Mouse (Mus musculus) midbrain, embryonic 14.5 days (tissue): ENCODE measurements around the gene Plcl1. TPM values are rescaled to one million over a fixed set of nuclear protein-coding genes. Genes with fewer than 3 reads are reported as not detected.
"Not testable (repeated sequence)": the region's sequence is repeated elsewhere in the genome, so short reads cannot be mapped to it uniquely, and the experiment has no call there.

ENCODE experiments used
- ATAC-seq: fragments of 200-750 bp; cut with Nextera tagmentation; 2 replicates; pipeline ENCODE4 v1.8.0; 2017; ENCODE audit warnings: moderate number of reproducible peaks, moderate library complexity; ENCODE audit not compliant: low FRiP score, low TSS enrichment
- DNase-seq: peaks from one replicate; pipeline ENCODE4 v3.0.0-alpha.2; 2015
- H3K27ac ChIP-seq: fragments of 300-500 bp; sonication (generic); replicated peaks from 2 replicates; pipeline ENCODE4 v1.5.1; 2014; ENCODE audit warnings: mild to moderate bottlenecking, low read depth, low read length, moderate library complexity
- H3K27me3 ChIP-seq: fragments of 300-500 bp; sonication (generic); 2 replicates; pipeline ENCODE4 v1.6.1; 2014; ENCODE audit warnings: low read length, control low read depth, mixed read lengths; ENCODE audit not compliant: control insufficient read depth, insufficient read depth
- H3K36me3 ChIP-seq: fragments of 300-500 bp; sonication (generic); 2 replicates; pipeline ENCODE4 v1.6.1; 2014; ENCODE audit warnings: low read length, control low read depth; ENCODE audit not compliant: control insufficient read depth, insufficient read depth
- H3K4me1 ChIP-seq: fragments of 300-500 bp; sonication (generic); 2 replicates; pipeline ENCODE4 v1.6.1; 2014; ENCODE audit warnings: mild to moderate bottlenecking, antibody characterized with exemption, low read length, control low read depth; ENCODE audit not compliant: control insufficient read depth, insufficient read depth
- H3K4me2 ChIP-seq: fragments of 300-500 bp; sonication (generic); 2 replicates; pipeline ENCODE4 v1.6.1; 2014; ENCODE audit warnings: mild to moderate bottlenecking, low read length, moderate library complexity
- H3K4me3 ChIP-seq: fragments of 300-500 bp; sonication (generic); replicated peaks from 2 replicates; pipeline ENCODE4 v1.5.1; 2014; ENCODE audit warnings: low read depth, low read length
- H3K9ac ChIP-seq: fragments of 300-500 bp; sonication (generic); replicated peaks from 2 replicates; pipeline ENCODE4 v1.6.1; 2014; ENCODE audit warnings: mild to moderate bottlenecking, low read length, moderate library complexity
- H3K9me3 ChIP-seq: fragments of 300-500 bp; sonication (generic); 2 replicates; pipeline ENCODE4 v1.6.1; 2016; ENCODE audit warnings: low read length, control low read depth, mixed read lengths; ENCODE audit not compliant: control insufficient read depth
- WGBS: fragments of 180-500 bp; shearing (Covaris S2); extraction: QIAGEN DNeasy Blood & Tissue Kit; methylation state at CpG from one replicate; pipeline ENCODE4 v1.1.7; 2014; 5-methylcytosine and 5-hydroxymethylcytosine counted together
- polyA plus RNA-seq: library from polyadenylated mRNA; unstranded; fragments of >200 nt; fragmentation: Nextera tagmentation; extraction: Ambion mirVana; gene quantifications from 2 replicates; pipeline ENCODE4 v1.2.1, GENCODE M21; 2014

Plcl1 gene
- polyA plus RNA-seq, 1 experiment from 2014 or later: 5.0 TPM

DNA sequence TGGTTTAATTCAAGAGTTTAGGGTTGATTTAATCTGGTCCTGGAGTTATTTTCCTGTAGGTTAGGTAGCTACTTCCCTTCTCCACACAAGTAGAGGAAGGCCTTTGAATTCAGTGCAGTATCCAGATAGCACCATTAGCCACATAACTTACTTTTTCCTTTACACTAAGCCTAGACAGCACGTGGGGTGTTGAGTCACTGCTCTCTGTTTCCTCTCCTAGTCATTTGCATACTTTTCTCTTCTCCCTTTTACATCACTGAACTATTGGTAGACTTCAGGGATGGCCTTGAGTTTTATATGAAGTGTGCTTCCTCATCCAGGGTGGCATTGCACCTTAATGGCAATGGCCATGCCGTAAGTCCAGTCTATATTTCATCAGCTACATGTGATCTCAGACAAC is 82.5 kb downstream of the Plcl1 start:
- WGBS: 87% methylated on average over 2 of the region's 2 CpGs
- H3K36me3 ChIP-seq: no peaks in the 10 kb centered on the region
- ATAC-seq: no peak
- H3K4me2 ChIP-seq: no peak overlapping the region
- no peak overlapping the region for H3K27ac ChIP-seq
- H3K9ac ChIP-seq: no peak overlapping the region
- no peaks in the 10 kb centered on the region for H3K4me1 ChIP-seq
- no peak for DNase-seq
- H3K9me3 ChIP-seq: no peaks in the 10 kb centered on the region
- no peak overlapping the region for H3K4me3 ChIP-seq
- H3K27me3 ChIP-seq: no peaks in the 10 kb centered on the region

- H3K4me2 ChIP-seq: no peak overlapping the region
- H3K9me3 ChIP-seq: no peaks in the 10 kb centered on the region
These were observed 83.6 kb downstream of the Plcl1 start for GRCm38 (mm10) chr1:55489355-55489754.

GRCm38 (mm10) chr1:55499872-55500271 is 94.2 kb downstream of the Plcl1 start:
- ATAC-seq: no peak
- WGBS: 60% methylated on average over 1 of the region's 1 CpGs

More at GRCm38 (mm10) chr1:55489355-55489754, 83.6 kb downstream of the Plcl1 start:
- Histone ChIP-seq H3K27me3 (no peaks in the 10 kb centered on the region), H3K9ac (no peak overlapping the region), H3K4me1 (no peaks in the 10 kb centered on the region), H3K27ac (no peak overlapping the region), H3K4me3 (no peak overlapping the region), H3K36me3 (no peaks in the 10 kb centered on the region)
- WGBS: 45% methylated on average over 6 of the region's 6 CpGs
- peak; percentile 53 for DNase-seq
- peak; percentile 70 for ATAC-seq

GRCm38 (mm10) chr1:55500981-55501682 is 95.4 kb downstream of the Plcl1 start:
- 40% methylated on average over 2 of the region's 2 CpGs for WGBS

More at GRCm38 (mm10) chr1:55499872-55500271, 94.2 kb downstream of the Plcl1 start:
- H3K4me1 ChIP-seq: peaks cover 4% of the 10 kb centered on the region
- H3K36me3 ChIP-seq: no peaks in the 10 kb centered on the region
- H3K27me3 ChIP-seq: no peaks in the 10 kb centered on the region
- H3K4me3 ChIP-seq: no peak overlapping the region
- H3K4me2 ChIP-seq: no peak overlapping the region
- H3K27ac ChIP-seq: no peak overlapping the region
- H3K9ac ChIP-seq: no peak overlapping the region
- no peak for DNase-seq
- H3K9me3 ChIP-seq: no peaks in the 10 kb centered on the region

GRCm38 (mm10) chr1:55505811-55506210 is 100.1 kb downstream of the Plcl1 start:
- WGBS: 86% methylated on average over 4 of the region's 4 CpGs
- Histone ChIP-seq H3K4me1 (peaks cover 4% of the 10 kb centered on the region), H3K4me3 (no peak overlapping the region), H3K9me3 (no peaks in the 10 kb centered on the region), H3K9ac (no peak overlapping the region), H3K27me3 (no peaks in the 10 kb centered on the region), H3K4me2 (no peak overlapping the region), H3K36me3 (no peaks in the 10 kb centered on the region), H3K27ac (no peak overlapping the region)
- ATAC-seq: no peak
- DNase-seq: no peak

More at GRCm38 (mm10) chr1:55500981-55501682, 95.4 kb downstream of the Plcl1 start:
- Histone ChIP-seq H3K9me3 (no peaks in the 10 kb centered on the region), H3K36me3 (no peaks in the 10 kb centered on the region), H3K4me1 (peaks cover 4% of the 10 kb centered on the region), H3K27ac (peak overlapping the region; percentile 41; the same call in 1 of the 2 replicates), H3K4me2 (no peak overlapping the region), H3K4me3 (no peak overlapping the region), H3K9ac (no peak overlapping the region), H3K27me3 (no peaks in the 10 kb centered on the region)
- DNase-seq: peak; percentile 40
- peak; percentile 71 for ATAC-seq

GRCm38 (mm10) chr1:55507061-55507460 is 101.3 kb downstream of the Plcl1 start:
- no peak overlapping the region for H3K4me3 ChIP-seq
- DNase-seq (no peak), ATAC-seq (no peak)
- H3K4me1 ChIP-seq: no peaks in the 10 kb centered on the region
- no peak overlapping the region for H3K27ac ChIP-seq
- no peaks in the 10 kb centered on the region for H3K27me3 ChIP-seq
- no peak overlapping the region for H3K4me2 ChIP-seq
- WGBS: 77% methylated on average over 6 of the region's 6 CpGs
- no peaks in the 10 kb centered on the region for H3K36me3 ChIP-seq
- H3K9me3 ChIP-seq: no peaks in the 10 kb centered on the region
- no peak overlapping the region for H3K9ac ChIP-seq

- Histone ChIP-seq H3K4me2 (no peak overlapping the region), H3K4me3 (no peak overlapping the region), H3K9ac (no peak overlapping the region), H3K4me1 (no peaks in the 10 kb centered on the region), H3K27ac (no peak overlapping the region), H3K36me3 (no peaks in the 10 kb centered on the region), H3K27me3 (no peaks in the 10 kb centered on the region), H3K9me3 (no peaks in the 10 kb centered on the region)
- 96% methylated on average over 1 of the region's 1 CpGs for WGBS
- DNase-seq (no peak), ATAC-seq (no peak)
These were observed 103.9 kb downstream of the Plcl1 start for GRCm38 (mm10) chr1:55509587-55509986.

DNA sequence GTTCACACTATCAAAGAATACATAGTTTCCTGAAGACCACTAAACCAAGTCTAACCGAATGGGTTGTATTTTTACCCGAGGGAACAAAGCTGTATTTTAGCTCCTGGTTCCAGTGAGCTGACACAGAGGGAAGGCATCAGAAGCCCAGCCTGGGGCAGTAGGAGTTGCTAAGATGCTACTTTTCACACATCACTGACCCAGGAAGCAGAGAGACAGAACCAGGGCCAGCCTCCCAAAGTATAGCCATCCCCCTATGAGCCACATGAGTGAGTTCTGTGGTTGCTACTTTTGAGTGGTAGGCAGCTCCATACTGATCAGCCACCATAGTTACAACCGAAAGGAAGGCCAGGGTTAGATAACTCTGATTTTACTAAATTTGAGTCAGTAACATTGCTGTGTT is 106.4 kb downstream of the Plcl1 start:
- WGBS: 82% methylated on average over 3 of the region's 3 CpGs
- Histone ChIP-seq H3K4me2 (no peak overlapping the region), H3K27ac (no peak overlapping the region), H3K9me3 (no peaks in the 10 kb centered on the region), H3K9ac (no peak overlapping the region), H3K36me3 (no peaks in the 10 kb centered on the region), H3K4me1 (no peaks in the 10 kb centered on the region), H3K4me3 (no peak overlapping the region), H3K27me3 (no peaks in the 10 kb centered on the region)
- DNase-seq (no peak), ATAC-seq (no peak)

DNA sequence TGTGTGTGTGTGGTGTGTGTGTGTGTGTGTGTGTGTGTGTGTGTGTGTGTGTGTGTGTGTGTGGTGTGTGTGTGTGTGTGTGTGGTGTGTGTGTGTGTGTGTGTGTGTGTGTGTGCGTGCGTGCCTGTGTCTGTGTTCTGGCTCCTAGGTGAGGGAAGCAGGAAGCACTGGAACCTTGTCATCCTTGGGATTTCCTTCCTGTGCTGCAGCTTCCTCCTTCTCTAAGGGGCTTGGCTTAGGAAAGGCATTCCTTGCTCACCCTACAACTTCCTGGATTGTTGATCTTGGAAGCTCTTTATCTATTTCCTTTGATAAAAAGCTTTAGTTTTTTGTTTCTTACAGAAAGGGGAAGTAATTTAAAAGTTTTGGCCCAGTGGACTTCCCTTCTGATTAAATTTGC is 107.1 kb downstream of the Plcl1 start:
- 90% methylated on average over 2 of the region's 2 CpGs for WGBS
- H3K9me3 ChIP-seq, H3K9ac ChIP-seq, H3K36me3 ChIP-seq, H3K27ac ChIP-seq, DNase-seq, H3K4me3 ChIP-seq, H3K4me1 ChIP-seq, H3K27me3 ChIP-seq, ATAC-seq, H3K4me2 ChIP-seq: not testable (repeated sequence)
